Mouse (Mus musculus): ENCODE results near the gene Epc2.

The Epc2 gene

GRCm38 (mm10) chr2:49450931-49451636, at the start of gene Epc2:
Gene Epc2 (plus strand): TSS chr2:49451486.
- peak; percentile 85 for DNase-seq

GRCm38 (mm10) chr2:49405954-49406353, 45.3 kb upstream of the Epc2 start:
- no peak for DNase-seq

DNA sequence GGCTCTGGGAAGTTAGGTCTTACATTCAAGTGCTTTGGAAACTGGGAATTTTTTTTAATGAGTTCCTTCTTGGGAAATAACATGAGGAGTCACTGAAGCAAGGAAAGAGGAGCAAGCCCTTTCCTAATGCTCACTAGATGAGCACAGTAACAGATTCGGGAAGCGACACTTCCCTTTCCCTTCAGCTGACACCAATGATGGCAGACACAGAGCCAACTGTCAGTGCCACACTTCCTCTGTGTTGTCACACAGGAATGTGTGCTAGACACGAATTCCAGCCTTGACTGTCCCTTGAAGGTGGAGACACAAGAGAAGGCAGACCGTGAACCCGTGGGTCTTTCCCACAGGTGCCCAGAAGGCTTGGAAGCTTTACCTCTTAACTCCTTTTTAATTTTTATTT, 39.6 kb upstream of the Epc2 start:
- no peak for DNase-seq

DNA sequence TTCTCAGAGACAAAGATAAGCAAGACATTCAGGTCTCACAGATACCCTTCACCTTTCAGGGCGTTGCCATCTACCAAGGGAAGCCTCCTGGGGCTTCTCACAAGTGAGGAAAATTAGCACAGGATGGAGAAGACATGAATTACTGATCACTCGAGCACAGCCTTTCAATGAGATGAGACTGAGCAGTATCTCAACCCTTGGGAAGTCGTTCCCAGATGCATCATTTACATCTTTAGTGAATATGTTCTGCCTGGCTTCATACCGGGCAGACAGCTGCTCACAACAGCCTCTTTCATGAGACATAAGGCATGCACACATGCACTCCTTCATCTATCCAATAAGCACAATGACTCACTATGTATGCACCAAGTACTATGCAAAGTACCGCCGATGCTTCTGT, 38.7 kb upstream of the Epc2 start:
- DNase-seq = no peak

GRCm38 (mm10) chr2:49415868-49416267, 35.4 kb upstream of the Epc2 start:
- no peak for DNase-seq

DNA sequence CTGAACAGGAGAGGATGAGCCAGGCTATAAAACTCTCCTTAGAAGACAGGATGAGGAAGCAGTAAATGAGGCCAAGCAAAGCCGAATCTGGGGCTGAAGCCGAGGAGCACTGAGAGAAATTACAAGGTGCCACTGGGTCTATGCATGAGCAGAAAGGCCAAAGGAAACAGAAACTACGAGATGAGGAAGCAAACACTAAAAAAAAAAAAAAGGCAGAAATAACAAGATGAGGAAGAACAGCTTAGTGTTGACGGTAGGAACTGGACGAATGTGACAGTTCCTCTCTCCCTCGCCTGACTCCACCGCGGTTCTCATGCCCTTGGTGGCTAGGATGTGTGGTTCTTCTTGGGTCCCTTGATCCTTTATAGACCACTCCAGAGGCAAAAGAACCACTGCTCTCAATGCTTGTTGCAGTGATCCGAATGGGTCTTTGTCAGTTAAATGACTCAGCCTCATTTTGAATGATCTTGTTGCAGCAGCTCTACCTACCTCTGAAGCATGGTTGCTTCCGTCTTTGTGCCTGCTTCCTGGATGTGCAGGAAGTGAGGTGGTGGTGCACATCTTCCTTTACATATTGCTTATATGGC, 34.2 kb upstream of the Epc2 start:
- no peak for DNase-seq

- DNase-seq = no peak
Observed at GRCm38 (mm10) chr2:49420396-49420795, 30.9 kb upstream of the Epc2 start.

DNA sequence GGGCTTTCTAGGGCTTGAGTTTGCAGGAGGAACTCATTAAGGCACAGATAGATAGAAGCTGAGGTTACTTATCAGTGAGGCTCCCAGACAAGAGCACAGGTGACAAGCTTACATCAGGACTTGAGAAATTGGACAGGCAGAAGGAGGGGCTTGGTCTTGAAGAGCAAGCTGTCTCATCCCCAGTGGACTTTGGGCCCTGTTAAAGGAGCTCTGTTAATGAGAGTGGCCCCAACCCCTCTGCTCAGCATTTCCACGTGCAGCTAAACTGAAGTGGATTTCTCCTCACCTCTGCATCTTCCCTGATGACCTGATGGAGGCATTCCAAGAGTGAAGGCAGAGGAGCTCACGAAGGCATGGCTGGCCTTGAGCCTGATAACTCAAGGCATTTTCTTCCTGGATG, 27.4 kb upstream of the Epc2 start:
- DNase-seq = no peak

DNA sequence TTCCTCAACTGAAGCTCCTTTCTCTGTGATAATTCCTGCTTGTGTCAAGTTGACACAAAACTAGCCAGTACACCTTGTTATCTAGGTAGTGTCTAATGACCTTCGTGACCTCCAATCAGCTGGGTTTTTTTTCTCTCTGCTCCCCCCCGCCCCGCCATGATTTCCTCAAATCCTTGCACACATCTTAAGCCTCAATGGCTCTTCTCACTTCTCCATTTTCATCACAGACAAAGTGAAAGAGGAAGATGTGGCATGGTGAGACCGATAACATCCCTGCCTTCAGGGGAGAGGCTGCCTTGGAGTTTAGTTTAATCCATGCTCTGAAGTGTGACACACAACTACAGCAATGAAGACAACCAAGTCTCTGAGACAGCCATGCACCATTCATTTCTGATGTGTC, 26.5 kb upstream of the Epc2 start:
- DNase-seq = no peak

DNA sequence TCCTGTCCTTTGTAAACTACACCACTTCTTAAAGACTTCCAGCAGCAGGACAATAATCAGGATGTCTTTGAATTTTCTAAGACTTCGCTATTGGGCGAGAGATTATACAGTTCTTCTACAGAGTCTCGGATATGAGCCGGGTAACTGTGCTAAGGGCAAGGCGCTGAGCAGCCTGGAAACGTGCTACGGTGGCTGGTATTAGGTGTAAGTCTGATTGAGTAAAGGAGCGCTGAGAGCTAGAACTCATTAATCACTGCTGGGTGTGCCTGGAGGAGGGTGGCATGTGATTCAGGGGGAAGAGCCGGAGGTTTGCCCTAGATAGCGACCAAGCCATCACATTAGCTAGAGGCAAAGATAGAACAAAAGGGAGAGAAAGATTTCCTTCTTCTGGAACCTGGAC, 25.1 kb upstream of the Epc2 start:
- no peak for DNase-seq

GRCm38 (mm10) chr2:49431015-49431414, 20.3 kb upstream of the Epc2 start:
- no peak for DNase-seq

GRCm38 (mm10) chr2:49433211-49433610, 18.1 kb upstream of the Epc2 start:
- DNase-seq = no peak

DNA sequence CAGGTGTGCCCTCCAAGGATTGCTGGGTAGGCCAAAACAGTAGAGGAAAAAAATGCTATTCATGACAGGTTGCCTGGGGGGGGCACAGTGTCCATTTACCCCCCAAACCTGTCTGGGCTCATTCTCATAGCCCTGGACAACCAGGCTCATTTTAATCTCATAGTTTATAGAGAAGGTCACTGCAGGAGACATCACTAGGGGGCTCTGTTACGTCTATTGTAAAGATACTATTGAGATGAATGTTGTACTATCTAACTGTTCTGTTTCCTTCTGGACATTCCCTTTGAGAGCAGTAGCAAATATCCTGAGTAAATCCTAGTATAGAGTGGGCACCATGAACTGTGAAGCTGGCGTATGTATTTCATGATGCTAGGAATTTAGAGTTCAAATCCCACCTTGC, 5.0 kb upstream of the Epc2 start:
- no peak for DNase-seq

DNA sequence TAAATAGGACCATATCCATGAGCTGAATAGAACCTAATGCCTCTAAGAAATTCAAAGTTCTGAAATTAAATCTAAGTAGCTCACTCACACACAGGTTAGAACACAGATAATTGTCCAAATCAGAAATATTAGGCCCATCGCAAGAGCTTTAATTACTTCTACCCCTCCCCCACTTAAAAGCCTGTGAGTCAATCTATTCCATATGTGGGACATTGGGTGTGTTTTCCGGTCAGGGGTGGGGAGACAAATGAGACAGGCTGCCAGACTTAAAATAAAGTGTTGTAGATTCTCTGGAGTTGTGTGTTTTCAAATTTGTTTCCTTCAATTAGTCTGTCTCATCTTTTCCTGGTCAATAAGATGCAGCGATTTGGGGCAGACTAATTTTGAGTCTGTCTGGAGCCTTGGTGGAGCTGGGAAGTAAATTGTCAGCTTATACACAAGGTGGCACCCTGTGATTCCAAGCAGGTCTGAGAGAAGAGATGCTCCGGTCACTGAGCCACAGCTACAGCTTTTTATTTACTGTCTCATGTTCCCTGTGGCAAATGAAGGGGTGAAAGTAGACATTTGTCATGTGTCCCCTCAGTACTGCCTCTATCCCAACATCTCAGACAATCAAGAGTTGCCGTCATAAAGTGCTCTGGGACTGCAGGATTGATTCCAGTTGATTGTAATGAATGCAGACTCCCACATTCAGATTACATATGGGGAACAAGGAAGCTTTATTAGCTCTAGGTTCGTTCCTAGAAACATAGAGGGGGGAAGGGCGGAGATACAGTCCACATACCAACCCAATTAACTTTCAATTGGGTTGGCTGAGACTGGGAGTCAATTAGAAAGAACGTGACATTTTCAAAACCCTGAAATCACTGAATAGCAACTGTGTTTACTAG, 3.5 kb upstream of the Epc2 start:
- DNase-seq = peak; percentile 49

DNA sequence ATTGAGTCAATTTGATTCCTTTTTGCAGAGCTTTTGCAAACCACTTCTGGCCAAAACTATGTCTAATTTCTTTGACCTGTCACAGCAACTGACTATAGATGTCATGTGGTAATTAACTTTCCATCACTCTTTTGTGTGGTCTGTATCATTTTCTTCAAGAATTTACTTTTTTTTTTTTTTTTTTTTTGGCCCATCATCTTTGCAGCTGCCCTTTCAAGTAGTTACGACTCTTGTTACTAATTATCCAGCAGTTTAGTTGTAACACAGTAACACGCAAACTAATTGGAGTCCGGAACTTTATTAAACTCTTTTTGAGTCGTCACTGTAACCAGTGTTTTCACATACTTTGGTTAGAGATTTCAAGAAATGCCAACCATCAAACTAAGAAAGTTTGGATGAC, 819 bp upstream of the Epc2 start:
- DNase-seq = no peak

GRCm38 (mm10) chr2:49451637-49452211, 438 bp downstream of the Epc2 start:
- peak; percentile 94 for DNase-seq

- DNase-seq = peak; percentile 56
Observed at GRCm38 (mm10) chr2:49452451-49453081, 1.3 kb downstream of the Epc2 start.

GRCm38 (mm10) chr2:49457797-49458196, 6.5 kb downstream of the Epc2 start:
- no peak for DNase-seq

DNA sequence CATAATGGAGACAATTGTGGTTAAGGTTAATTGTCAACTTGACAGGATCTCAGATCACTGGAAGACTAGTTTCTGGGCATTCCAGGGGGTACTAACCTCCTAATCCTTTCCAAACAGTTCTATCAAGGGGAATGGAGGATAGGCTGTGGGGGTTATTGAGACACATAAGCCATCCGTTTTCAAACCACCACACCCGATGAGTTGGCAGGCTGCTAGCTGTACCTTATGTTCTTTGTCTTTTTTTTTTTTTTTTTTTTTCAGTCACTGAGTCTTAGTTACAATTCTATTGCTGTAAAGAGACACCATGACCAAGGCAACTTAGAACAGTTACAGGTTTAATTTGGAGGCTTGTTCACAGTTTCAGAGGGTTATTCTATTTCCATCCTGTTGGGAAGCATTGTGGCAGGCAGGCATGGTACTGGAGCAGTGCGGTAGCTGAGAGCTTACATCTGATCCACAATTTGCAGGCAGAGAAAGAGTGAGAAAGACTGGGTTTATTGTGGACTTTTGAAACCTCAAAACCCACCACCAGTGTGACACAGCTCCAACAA, 14.5 kb downstream of the Epc2 start:
- no peak for DNase-seq

GRCm38 (mm10) chr2:49467038-49467437, 15.8 kb downstream of the Epc2 start:
- DNase-seq = no peak

DNA sequence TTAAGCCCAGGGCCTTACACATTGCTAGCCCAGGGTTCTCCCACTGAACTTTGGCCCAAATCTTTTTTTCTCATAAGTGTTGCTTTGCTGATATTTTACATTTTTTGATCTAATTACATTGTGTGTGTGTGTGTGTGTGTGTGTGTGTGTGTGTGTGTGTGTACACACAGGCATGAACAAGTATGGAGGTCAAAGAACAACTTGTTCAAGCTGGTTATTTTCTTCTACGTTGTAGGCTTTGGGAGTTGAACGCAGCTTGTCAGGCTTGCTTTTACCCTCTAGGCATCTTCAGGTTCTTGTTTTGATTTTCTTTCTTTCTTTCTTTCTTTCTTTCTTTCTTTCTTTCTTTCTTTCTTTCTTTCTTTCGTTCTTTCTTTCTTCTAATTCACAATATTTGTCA, 19.9 kb downstream of the Epc2 start:
- no peak for DNase-seq

- no peak for DNase-seq
Observed at GRCm38 (mm10) chr2:49471641-49472355, 20.5 kb downstream of the Epc2 start.
